Mouse (Mus musculus) spleen, postnatal 14 days (tissue): ENCODE results near the gene Rab11fip3.

Experiments used
- DNase-seq, 2 experiments: peaks; one replicate each; pipeline ENCODE4 v3.0.0; 2021 to 2022; ENCODE audit warnings: low spot score in 2 of 2

Gene Rab11fip3

GRCm38 (mm10) chr17:25992274-25992673, 77.1 kb downstream of the Rab11fip3 start:
- no peak for DNase-seq

DNA sequence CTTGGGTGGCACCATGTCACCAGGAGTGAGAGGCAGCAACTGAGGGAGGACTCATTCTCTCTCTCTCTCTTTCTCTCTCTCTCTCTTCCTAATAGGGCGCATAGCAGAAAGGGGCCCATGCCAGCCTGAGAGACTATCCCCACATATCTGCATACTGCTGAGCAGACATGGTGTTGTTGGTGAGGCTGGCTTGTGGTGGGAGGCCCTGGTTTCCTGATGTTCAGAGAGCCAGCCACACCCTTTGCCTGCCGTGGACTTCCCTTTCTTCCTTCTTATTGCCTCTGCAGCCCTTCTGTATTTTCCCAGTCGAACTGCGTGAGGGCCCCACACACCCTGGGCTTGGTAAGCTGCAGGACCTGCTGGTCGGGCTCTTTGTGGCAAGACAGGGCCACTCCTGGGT, 79.0 kb downstream of the Rab11fip3 start:
- DNase-seq = no peak

GRCm38 (mm10) chr17:25985306-25986294, 83.8 kb downstream of the Rab11fip3 start, which contains the start of gene Capn15:
Gene Capn15, minus strand, starts transcription at chr17:25985796.
- DNase-seq = peak; percentile 80 to 87

GRCm38 (mm10) chr17:25984556-25985305, 84.6 kb downstream of the Rab11fip3 start:
- no peak for DNase-seq

DNA sequence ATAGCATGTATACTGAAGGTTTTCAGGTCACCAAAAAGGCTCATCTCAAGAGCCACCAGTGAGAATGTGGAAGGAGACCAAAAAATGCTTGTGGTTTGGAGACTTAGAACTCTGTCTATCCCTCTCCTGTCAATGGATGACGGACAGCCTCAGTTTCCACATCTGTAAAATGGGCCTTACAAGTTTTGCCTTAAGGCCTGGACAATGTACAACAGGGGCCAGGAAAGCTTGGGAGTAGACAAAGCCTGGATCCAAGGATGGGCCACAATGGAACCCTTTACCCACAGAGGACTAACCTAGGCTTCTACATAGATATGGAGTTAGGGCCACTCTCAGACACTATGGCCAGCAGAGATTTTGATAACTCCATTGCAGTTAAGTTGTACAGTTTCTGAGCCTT, 85.3 kb downstream of the Rab11fip3 start:
- DNase-seq = no peak

DNA sequence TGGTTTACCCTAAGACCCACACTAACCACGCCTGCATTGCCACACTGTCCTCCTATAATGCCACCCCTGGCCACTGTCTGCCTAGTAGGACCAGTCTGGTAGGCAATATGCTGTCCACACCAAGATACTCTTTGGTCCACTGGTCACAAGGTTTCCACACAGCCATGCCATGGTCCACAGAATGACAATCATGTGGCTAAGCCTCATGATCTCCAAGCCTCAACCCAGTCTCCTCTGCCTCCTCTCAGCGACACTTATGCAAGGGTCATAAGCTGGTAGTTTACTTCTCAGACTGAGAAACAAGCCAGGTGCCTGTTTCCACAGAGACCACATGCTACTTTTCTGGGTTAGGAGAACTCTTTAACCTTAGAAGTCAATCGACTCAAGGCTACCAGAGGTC, 86.4 kb downstream of the Rab11fip3 start:
- no peak for DNase-seq

GRCm38 (mm10) chr17:25980854-25981253, 88.5 kb downstream of the Rab11fip3 start:
- no peak for DNase-seq

- no peak for DNase-seq
Measured at GRCm38 (mm10) chr17:25979829-25980738, 89.3 kb downstream of the Rab11fip3 start.

DNA sequence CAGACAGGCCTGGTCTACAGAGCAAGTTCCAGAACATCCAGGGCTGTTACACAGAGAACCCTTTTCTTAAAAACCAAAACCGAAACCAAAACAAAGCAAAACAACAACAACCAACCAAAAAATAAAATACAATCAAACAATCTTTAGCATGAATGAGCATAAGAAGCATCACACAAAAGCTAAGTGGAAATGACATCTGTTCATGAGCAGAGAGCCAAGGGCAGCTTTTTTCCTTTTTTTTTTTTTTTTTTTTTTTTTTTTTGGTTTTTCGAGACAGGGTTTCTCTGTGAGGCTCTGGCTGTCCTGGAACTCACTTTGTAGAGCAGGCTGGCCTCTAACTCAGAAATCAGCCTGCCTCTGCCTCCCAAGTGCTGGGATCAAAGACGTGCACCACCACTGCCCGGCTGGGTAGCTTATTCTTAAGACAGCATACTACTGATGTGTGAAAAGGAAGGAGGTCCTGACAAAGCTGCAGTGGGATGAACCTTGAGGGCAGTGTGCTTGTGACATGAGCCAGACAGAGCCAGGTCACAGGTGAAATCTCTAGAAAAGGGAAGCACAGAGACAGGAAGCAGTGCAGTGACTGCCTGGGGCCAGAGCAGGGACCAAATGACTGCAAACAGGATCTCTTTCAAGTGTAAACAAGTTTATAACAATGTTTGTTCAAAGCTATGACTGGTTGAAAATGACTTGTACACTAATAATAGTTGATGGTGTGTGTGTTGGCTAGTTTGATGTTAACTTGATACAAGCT, 98.2 kb downstream of the Rab11fip3 start:
- no peak for DNase-seq

GRCm38 (mm10) chr17:25970448-25970847, 98.9 kb downstream of the Rab11fip3 start:
- no peak for DNase-seq

DNA sequence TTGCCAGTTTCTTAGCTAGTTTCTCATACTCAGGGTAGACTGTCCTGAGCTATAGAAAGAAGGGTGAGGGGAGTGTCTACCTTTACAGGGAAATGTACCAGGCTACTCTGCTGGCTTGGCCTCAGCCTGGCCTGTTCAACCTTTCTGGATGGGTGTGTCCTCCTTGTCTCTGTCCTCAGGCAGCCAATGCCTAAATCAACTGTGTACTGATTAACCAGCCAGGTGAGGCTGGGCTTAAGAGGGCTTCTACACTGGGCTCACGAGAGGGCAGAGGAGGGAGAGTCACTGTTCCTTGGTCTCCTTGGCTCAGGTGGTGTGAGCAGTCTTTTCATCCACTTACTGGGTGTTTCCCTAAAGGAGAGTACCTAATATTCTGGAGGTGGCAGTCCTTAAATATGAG, 101.2 kb downstream of the Rab11fip3 start:
- no peak for DNase-seq

DNA sequence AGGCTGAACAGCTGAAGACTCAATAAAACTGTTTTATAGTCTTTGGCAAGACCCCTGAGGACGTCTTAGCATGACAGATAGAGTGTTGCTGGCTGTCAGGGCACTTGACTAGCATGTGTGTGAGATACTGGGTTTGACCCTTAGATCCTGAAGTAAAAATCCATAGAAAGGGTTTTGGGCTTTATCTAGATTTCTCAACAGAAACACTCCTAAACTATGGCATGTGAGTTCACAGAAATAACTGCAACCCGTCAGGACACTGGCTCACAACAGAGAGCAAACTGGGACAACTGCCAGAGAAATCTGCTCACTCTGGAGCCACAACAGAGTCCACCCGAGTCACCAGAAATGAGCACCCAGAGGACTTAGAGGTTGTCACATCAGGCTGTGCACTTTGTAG, 101.7 kb downstream of the Rab11fip3 start:
- no peak for DNase-seq

GRCm38 (mm10) chr17:25964271-25964670, 105.1 kb downstream of the Rab11fip3 start:
- no peak for DNase-seq

GRCm38 (mm10) chr17:25962413-25962905, 106.9 kb downstream of the Rab11fip3 start:
- no peak for DNase-seq

DNA sequence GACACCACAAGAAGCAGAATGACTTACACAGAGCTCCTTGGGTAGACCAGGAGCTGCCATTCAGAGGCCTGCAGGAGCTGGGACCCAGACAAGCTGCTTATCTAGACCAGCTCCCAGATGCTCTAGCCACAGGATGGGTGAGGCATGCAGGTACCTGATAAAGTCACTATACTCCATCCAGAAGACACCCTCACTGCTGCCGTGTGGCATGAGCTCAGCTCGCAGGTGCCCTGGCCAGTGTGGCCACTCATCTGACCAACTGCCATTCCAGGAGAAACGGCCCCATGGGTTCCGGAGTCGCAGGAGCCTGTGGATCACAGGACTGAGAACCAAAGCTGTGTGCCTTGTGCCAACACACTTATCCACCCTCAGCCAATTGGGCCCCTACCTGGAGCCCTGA, 107.8 kb downstream of the Rab11fip3 start:
- DNase-seq = peak; percentile 50

DNA sequence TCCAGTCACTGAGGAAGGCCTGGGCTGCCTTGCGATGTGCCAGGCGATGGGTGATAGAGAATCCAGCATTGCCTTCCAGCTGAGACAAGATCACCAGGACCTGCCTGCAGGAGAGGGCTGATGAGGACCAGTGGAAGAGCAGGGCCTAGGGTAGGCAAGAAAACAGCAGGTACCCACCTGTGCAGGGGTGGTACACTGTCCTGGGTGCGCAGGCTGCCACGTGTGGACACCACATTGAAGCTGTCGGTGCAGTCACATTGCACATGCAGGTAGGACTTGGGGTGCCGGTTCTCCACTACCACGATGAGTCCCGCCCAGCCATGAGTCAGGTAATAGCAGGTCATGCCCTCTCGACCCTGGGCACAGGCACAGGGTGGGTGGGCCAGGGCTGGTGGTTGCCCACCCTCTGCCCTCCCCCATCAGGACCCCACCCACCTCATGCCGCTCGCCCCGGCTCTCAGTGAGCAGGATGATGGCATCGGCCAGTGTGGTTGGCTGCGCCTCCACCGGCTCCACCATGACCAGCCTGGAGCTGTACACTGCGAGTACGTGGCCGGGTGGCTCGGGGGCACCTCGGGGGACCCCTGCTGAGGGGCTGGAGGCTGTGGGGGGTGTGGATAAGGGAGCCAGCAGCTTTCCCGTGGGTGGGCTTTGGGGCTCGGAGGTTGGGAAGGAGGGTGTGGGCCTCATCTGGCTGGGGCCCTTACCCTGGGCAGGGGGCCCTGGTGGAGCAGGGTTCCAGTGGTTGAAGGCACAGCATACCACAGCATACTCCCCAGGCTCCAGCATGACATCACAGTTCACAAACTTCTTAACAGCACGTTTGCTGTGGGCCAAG, 109.5 kb downstream of the Rab11fip3 start:
- DNase-seq = no peak

DNA sequence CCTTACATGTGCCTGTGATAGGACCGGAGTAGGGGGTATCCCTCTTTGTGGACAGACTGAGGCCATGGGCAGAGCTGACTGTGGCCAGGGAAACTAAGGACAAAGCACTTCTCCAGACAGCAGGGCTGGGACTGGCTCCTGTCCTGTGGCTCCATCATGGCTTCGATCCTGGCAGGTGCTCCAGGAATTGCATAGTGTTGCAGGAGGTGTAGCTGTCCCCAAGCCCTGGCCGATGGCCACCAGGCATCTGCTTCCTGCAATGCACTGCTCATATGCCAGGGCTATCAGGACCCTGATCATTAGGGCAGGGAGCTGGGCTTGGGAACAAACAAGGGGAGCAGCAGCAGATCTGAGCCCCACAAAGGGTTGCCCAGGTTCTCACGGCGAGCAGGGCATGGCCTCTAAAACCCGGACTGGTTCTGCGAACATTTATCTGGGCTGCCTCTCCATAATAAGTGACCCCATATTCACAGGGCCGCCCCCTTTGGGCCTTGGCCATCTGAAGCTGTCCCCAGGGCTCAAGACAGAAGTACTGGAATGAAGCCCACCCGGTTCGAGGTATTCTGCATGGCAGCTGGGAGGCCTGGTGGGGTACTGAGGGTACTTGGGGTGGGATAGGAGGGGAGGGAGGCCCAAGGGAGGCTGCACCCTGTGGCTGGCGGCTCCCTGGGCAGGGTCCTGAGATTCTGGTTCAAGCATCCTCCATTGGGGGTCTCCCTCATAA, 110.4 kb downstream of the Rab11fip3 start:
- DNase-seq = no peak

GRCm38 (mm10) chr17:25957586-25958051, 111.7 kb downstream of the Rab11fip3 start:
- DNase-seq = no peak

DNA sequence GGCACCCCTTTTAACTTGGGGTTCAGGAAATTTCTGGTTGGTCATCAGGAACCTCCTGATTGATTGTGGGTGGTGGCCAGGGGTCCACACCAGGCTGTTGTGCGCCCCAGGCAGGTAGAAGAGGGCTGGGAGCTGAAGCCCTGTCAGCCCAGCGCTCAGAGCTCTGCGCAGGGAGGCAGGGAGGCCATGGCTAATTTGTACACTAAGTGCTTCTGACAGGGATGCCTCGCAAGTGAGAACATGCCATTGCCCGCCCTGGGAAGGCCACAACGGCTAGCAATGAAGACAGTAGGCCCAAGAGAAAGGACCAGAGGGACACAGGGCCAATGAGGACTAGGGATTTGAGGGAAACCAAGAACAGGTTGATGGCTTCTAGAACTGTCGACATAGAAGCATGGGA, 112.7 kb downstream of the Rab11fip3 start:
- DNase-seq = no peak
